Mouse (Mus musculus) ZHBTc4 (cell line): ENCODE data around the gene Cyp2c69.
"Not testable (repeated sequence)": the region's sequence is repeated elsewhere in the genome, so short reads cannot be mapped to it uniquely, and the experiment has no call there.

ENCODE experiments used
- DNase-seq: peaks from one replicate; pipeline ENCODE4 v3.0.0-alpha.2; 2011; ENCODE audit warnings: low read depth, low spot score

Gene Cyp2c69

GRCm38 (mm10) chr19:39886699-39887098 is at the start of gene Cyp2c69:
Cyp2c69 (minus strand) TSS chr19:39886799.
- not testable (repeated sequence) for DNase-seq

DNA sequence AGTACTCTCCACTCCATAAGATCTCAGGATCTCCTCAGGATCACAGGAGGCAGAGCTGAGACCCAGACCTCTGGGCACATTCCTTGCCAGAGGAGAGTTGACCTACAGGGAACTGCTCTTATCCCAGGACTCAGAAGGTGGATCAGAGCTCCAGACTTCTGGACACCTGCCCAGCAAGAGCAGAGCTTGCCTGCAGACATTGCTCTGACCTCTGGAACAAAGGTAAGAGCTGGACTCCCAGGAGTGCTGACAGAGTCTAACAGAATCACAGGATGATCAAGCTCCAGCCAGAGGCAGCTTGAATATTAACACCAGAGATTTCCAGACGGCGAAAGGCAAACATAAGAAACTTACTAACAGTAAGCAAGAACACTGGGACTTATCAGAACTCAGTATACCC is 48.8 kb upstream of the Cyp2c69 start:
- DNase-seq = no peak

DNA sequence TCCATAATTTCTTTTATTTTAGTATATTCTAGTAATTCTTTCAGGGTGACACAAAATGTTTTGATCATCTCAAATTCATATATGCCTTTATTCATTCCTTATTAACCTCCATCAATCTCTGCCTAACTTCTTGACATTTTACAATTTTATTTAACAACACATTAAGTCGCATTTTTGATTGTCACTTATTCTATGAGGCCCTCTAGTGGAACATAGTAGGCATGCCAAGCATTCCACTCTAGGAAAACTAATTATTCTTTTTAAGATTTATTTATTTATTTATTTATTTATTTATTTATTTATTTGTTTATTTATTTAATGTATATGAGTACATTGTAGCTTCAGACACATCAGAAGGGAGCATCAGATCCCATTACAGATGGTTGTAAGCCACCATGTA is 43.4 kb upstream of the Cyp2c69 start:
- no peak for DNase-seq

DNA sequence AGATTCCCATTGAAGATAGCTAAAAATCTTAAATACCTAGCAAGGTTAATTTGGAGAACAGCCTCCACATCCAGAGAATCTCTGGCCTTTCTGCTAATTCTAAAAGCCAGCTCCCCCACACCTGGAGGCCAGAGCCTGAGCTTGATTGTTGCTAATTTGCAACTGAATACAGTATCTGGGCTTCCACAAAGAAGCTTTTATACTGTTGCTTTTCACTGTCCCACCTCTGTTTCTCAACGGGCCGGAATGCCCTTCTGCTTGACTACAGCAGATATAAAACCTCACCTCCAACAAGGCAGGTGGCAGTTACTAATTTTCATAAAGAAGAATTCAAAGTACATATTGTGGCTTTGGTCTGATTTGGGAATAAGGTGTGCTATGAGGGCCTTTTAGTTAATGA is 15.1 kb upstream of the Cyp2c69 start:
- peak; percentile 64 for DNase-seq

GRCm38 (mm10) chr19:39890079-39890478 is 3.5 kb upstream of the Cyp2c69 start:
- peak; percentile 94 for DNase-seq

GRCm38 (mm10) chr19:39866133-39866532 is 20.5 kb downstream of the Cyp2c69 start:
- no peak for DNase-seq

- DNase-seq = not testable (repeated sequence)
Measured at GRCm38 (mm10) chr19:39820931-39821330, 65.7 kb downstream of the Cyp2c69 start.

GRCm38 (mm10) chr19:39816400-39816799 is 70.2 kb downstream of the Cyp2c69 start:
- DNase-seq = peak; percentile 51

DNA sequence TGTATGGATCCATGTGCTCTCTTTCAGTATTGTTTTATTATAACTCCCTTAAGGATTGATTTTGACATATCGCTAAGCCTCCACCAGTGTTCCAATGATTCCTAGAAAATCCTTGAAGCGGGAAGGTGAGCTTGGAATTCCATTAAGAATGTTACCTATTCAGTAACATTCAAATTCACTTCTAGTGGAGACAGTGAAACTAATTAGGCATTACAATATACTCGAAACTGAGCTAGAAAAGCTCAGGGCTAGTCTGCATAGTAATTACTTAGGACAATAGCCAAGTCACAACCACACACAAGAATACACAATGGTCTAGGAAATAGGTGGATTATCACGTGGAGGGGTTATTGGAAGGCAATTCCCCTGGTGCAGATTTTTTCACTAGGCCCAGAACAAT is 70.6 kb downstream of the Cyp2c69 start:
- DNase-seq = peak; percentile 75

GRCm38 (mm10) chr19:39812714-39813113 is 73.9 kb downstream of the Cyp2c69 start, which contains the start of gene Cyp2c40:
Cyp2c40 (minus strand) TSS chr19:39812814.
- not testable (repeated sequence) for DNase-seq
